Mouse (Mus musculus): ENCODE results near the gene Usf3. TPM values are rescaled to one million over a fixed set of nuclear protein-coding genes. Genes with fewer than 3 reads are reported as not detected.

The Usf3 gene
- polyA plus RNA-seq, 1 experiment from 2014 or later: 5.8 TPM

GRCm38 (mm10) chr16:44138377-44138978 lies 34.6 kb upstream of the Usf3 start:
- Histone ChIP-seq H3K27me3 (ENCODE audit: control insufficient read depth, insufficient read depth, low read length) (no peaks in the 10 kb centered on the region), H3K36me3 (ENCODE audit: control insufficient read depth, insufficient read depth, low read length) (no peaks in the 10 kb centered on the region), H3K9ac (ENCODE audit: low read length) (peak overlapping the region; percentile 90), H3K4me1 (replicated peaks; ENCODE audit: control insufficient read depth, insufficient read depth, low read length) (no peaks in the 10 kb centered on the region; the same call in 1 of the 2 replicates), H3K27ac (ENCODE audit: low read depth, low read length) (peak overlapping the region; percentile 97), H3K4me2 (ENCODE audit: low read depth, low read length, severe bottlenecking) (peak overlapping the region; percentile 81), H3K4me3 (ENCODE audit: low read depth, low read length) (peak overlapping the region; percentile 92), H3K9me3 (ENCODE audit: control insufficient read depth, low read length) (no peaks in the 10 kb centered on the region)
- ATAC-seq (replicated peaks; ENCODE audit: low FRiP score): no peak; the same call in 1 of the 2 replicates
- WGBS: 2% methylated on average over 24 of the region's 24 CpGs
- DNase-seq (ENCODE audit: low spot score): peak; percentile 55

- H3K9ac ChIP-seq (ENCODE audit: low read length): peak overlapping the region; percentile 90
- WGBS: under 1% methylated on average over 25 of the region's 25 CpGs
- no peaks in the 10 kb centered on the region for H3K9me3 ChIP-seq (ENCODE audit: control insufficient read depth, low read length)
- H3K4me1 ChIP-seq (replicated peaks; ENCODE audit: control insufficient read depth, insufficient read depth, low read length): no peaks in the 10 kb centered on the region; the same call in 1 of the 2 replicates
- no peaks in the 10 kb centered on the region for H3K27me3 ChIP-seq (ENCODE audit: control insufficient read depth, insufficient read depth, low read length)
- H3K36me3 ChIP-seq (ENCODE audit: control insufficient read depth, insufficient read depth, low read length): no peaks in the 10 kb centered on the region
- ATAC-seq (replicated peaks; ENCODE audit: low FRiP score): peak; percentile 89
- peak overlapping the region; percentile 81 for H3K4me2 ChIP-seq (ENCODE audit: low read depth, low read length, severe bottlenecking)
- peak overlapping the region; percentile 92 for H3K4me3 ChIP-seq (ENCODE audit: low read depth, low read length)
- peak; percentile 86 for DNase-seq (ENCODE audit: low spot score)
- H3K27ac ChIP-seq (ENCODE audit: low read depth, low read length): peak overlapping the region; percentile 97
These were observed 34.0 kb upstream of the Usf3 start for GRCm38 (mm10) chr16:44138979-44139535.

GRCm38 (mm10) chr16:44139536-44140185 lies 33.4 kb upstream of the Usf3 start, which contains the start of the genes Atp6v1a and Naa50:
TSS of gene Atp6v1a (minus strand) at chr16:44139705.
TSS of gene Naa50 (plus strand) at chr16:44139830.
- Histone ChIP-seq H3K9ac (ENCODE audit: low read length) (peak within 1 kb of the TSS; percentile 90), H3K27me3 (ENCODE audit: control insufficient read depth, insufficient read depth, low read length) (no peaks in the 10 kb centered on the region), H3K4me2 (ENCODE audit: low read depth, low read length, severe bottlenecking) (peak within 1 kb of the TSS; percentile 81), H3K4me1 (replicated peaks; ENCODE audit: control insufficient read depth, insufficient read depth, low read length) (no peaks in the 10 kb centered on the region; the same call in 1 of the 2 replicates), H3K9me3 (ENCODE audit: control insufficient read depth, low read length) (no peaks in the 10 kb centered on the region), H3K4me3 (ENCODE audit: low read depth, low read length) (peak within 1 kb of the TSS; percentile 92), H3K27ac (ENCODE audit: low read depth, low read length) (peak within 1 kb of the TSS; percentile 97), H3K36me3 (ENCODE audit: control insufficient read depth, insufficient read depth, low read length) (no peaks in the 10 kb centered on the region)
- ATAC-seq (replicated peaks; ENCODE audit: low FRiP score) (peak; percentile 90), DNase-seq (ENCODE audit: low spot score) (peak; percentile 96)
- under 1% methylated on average over 70 of the region's 71 CpGs for WGBS

- H3K36me3 ChIP-seq (ENCODE audit: control insufficient read depth, insufficient read depth, low read length): no peaks in the 10 kb centered on the region
- H3K4me2 ChIP-seq (ENCODE audit: low read depth, low read length, severe bottlenecking): peak overlapping the region; percentile 81
- peak overlapping the region; percentile 92 for H3K4me3 ChIP-seq (ENCODE audit: low read depth, low read length)
- H3K4me1 ChIP-seq (replicated peaks; ENCODE audit: control insufficient read depth, insufficient read depth, low read length): no peaks in the 10 kb centered on the region; the same call in 1 of the 2 replicates
- peak; percentile 79 for DNase-seq (ENCODE audit: low spot score)
- peak overlapping the region; percentile 90 for H3K9ac ChIP-seq (ENCODE audit: low read length)
- no peaks in the 10 kb centered on the region for H3K9me3 ChIP-seq (ENCODE audit: control insufficient read depth, low read length)
- peak; percentile 63 for ATAC-seq (replicated peaks; ENCODE audit: low FRiP score)
- WGBS: 0% methylated on average over 43 of the region's 44 CpGs
- peak overlapping the region; percentile 97 for H3K27ac ChIP-seq (ENCODE audit: low read depth, low read length)
- H3K27me3 ChIP-seq (ENCODE audit: control insufficient read depth, insufficient read depth, low read length): no peaks in the 10 kb centered on the region
These were observed 32.8 kb upstream of the Usf3 start for GRCm38 (mm10) chr16:44140186-44140787.

- H3K9me3 ChIP-seq (ENCODE audit: control insufficient read depth, low read length): no peaks in the 10 kb centered on the region
- no peaks in the 10 kb centered on the region; the same call in 1 of the 2 replicates for H3K4me1 ChIP-seq (replicated peaks; ENCODE audit: control insufficient read depth, insufficient read depth, low read length)
- ATAC-seq (replicated peaks; ENCODE audit: low FRiP score) (no peak), DNase-seq (ENCODE audit: low spot score) (no peak)
- no peak overlapping the region; the same call in 1 of the 2 replicates for H3K4me3 ChIP-seq (ENCODE audit: low read depth, low read length)
- H3K9ac ChIP-seq (ENCODE audit: low read length): no peak overlapping the region
- H3K27ac ChIP-seq (ENCODE audit: low read depth, low read length): no peak overlapping the region
- no peaks in the 10 kb centered on the region for H3K27me3 ChIP-seq (ENCODE audit: control insufficient read depth, insufficient read depth, low read length)
- no peak overlapping the region for H3K4me2 ChIP-seq (ENCODE audit: low read depth, low read length, severe bottlenecking)
- WGBS: 63% methylated on average over 6 of the region's 6 CpGs
- H3K36me3 ChIP-seq (ENCODE audit: control insufficient read depth, insufficient read depth, low read length): no peaks in the 10 kb centered on the region
These were observed 31.6 kb upstream of the Usf3 start for GRCm38 (mm10) chr16:44141483-44141882.

GRCm38 (mm10) chr16:44149002-44149767 lies 23.9 kb upstream of the Usf3 start:
- 95% methylated on average over 1 of the region's 1 CpGs for WGBS

GRCm38 (mm10) chr16:44154497-44155057 lies 18.5 kb upstream of the Usf3 start:
- 69% methylated on average over 6 of the region's 6 CpGs for WGBS
- no peak overlapping the region for H3K27ac ChIP-seq (ENCODE audit: low read depth, low read length)
- H3K27me3 ChIP-seq (ENCODE audit: control insufficient read depth, insufficient read depth, low read length): no peaks in the 10 kb centered on the region
- H3K4me1 ChIP-seq (replicated peaks; ENCODE audit: control insufficient read depth, insufficient read depth, low read length): no peaks in the 10 kb centered on the region
- H3K4me3 ChIP-seq (ENCODE audit: low read depth, low read length): no peak overlapping the region
- H3K9ac ChIP-seq (ENCODE audit: low read length): no peak overlapping the region
- DNase-seq (ENCODE audit: low spot score) (no peak), ATAC-seq (replicated peaks; ENCODE audit: low FRiP score) (no peak)
- no peaks in the 10 kb centered on the region for H3K36me3 ChIP-seq (ENCODE audit: control insufficient read depth, insufficient read depth, low read length)
- H3K9me3 ChIP-seq (ENCODE audit: control insufficient read depth, low read length): no peaks in the 10 kb centered on the region
- no peak overlapping the region for H3K4me2 ChIP-seq (ENCODE audit: low read depth, low read length, severe bottlenecking)

More at GRCm38 (mm10) chr16:44149002-44149767, 23.9 kb upstream of the Usf3 start:
- no peak overlapping the region for H3K4me3 ChIP-seq (ENCODE audit: low read depth, low read length)
- no peaks in the 10 kb centered on the region for H3K9me3 ChIP-seq (ENCODE audit: control insufficient read depth, low read length)
- ATAC-seq (replicated peaks; ENCODE audit: low FRiP score): no peak
- no peaks in the 10 kb centered on the region for H3K4me1 ChIP-seq (replicated peaks; ENCODE audit: control insufficient read depth, insufficient read depth, low read length)
- no peak overlapping the region for H3K27ac ChIP-seq (ENCODE audit: low read depth, low read length)
- no peaks in the 10 kb centered on the region for H3K36me3 ChIP-seq (ENCODE audit: control insufficient read depth, insufficient read depth, low read length)
- no peak overlapping the region for H3K4me2 ChIP-seq (ENCODE audit: low read depth, low read length, severe bottlenecking)
- no peaks in the 10 kb centered on the region for H3K27me3 ChIP-seq (ENCODE audit: control insufficient read depth, insufficient read depth, low read length)
- no peak for DNase-seq (ENCODE audit: low spot score)
- no peak overlapping the region for H3K9ac ChIP-seq (ENCODE audit: low read length)

- no peak for DNase-seq (ENCODE audit: low spot score)
- no peaks in the 10 kb centered on the region for H3K4me1 ChIP-seq (replicated peaks; ENCODE audit: control insufficient read depth, insufficient read depth, low read length)
- no peak overlapping the region for H3K4me3 ChIP-seq (ENCODE audit: low read depth, low read length)
- H3K9ac ChIP-seq (ENCODE audit: low read length): no peak overlapping the region
- no peak overlapping the region for H3K4me2 ChIP-seq (ENCODE audit: low read depth, low read length, severe bottlenecking)
- H3K27me3 ChIP-seq (ENCODE audit: control insufficient read depth, insufficient read depth, low read length): no peaks in the 10 kb centered on the region
- H3K36me3 ChIP-seq (ENCODE audit: control insufficient read depth, insufficient read depth, low read length): no peaks in the 10 kb centered on the region
- ATAC-seq (replicated peaks; ENCODE audit: low FRiP score): no peak
- 94% methylated on average over 7 of the region's 7 CpGs for WGBS
- no peak overlapping the region for H3K27ac ChIP-seq (ENCODE audit: low read depth, low read length)
- H3K9me3 ChIP-seq (ENCODE audit: control insufficient read depth, low read length): no peaks in the 10 kb centered on the region
These were observed 13.7 kb upstream of the Usf3 start for GRCm38 (mm10) chr16:44159325-44159724.

Measured in forebrain, embryonic 11.5 days (tissue).